Mouse (Mus musculus) heart, embryonic 14.5 days (tissue): ENCODE data around the gene Mpzl2. TPM values are rescaled to one million over a fixed set of nuclear protein-coding genes. Genes with fewer than 3 reads are reported as not detected.

Experiments
- ATAC-seq: fragments of 200-750 bp; cut with Nextera tagmentation; 2 replicates; pipeline ENCODE4 v1.8.0; 2017; ENCODE audit warnings: low read depth, moderate TSS enrichment; ENCODE audit not compliant: insufficient number of reproducible peaks, insufficient read depth, low FRiP score
- H3K27ac ChIP-seq, 2 experiments: fragments of 200-500 bp in 1 of 2; fragments of 300-500 bp in 1 of 2; sonication (generic) in 1 of 2; replicated peaks in 1 of 2; 2 replicates each; pipeline ENCODE4 v1.5.1; 2012 to 2014; ENCODE audit warnings: low read depth in 2 of 2, low read length in 2 of 2, control low read depth in 1 of 2, mild to moderate bottlenecking in 1 of 2, mixed read lengths in 1 of 2; ENCODE audit not compliant: control insufficient read depth in 1 of 2, insufficient read depth in 1 of 2
- H3K27me3 ChIP-seq: fragments of 300-500 bp; sonication (generic); 2 replicates; pipeline ENCODE4 v1.6.1; 2014; ENCODE audit warnings: mild to moderate bottlenecking, low read length, control low read depth; ENCODE audit not compliant: control insufficient read depth, insufficient read depth
- H3K36me3 ChIP-seq: fragments of 300-500 bp; sonication (generic); 2 replicates; pipeline ENCODE4 v1.6.1; 2014; ENCODE audit warnings: mild to moderate bottlenecking, control low read depth, low read length, mixed read lengths; ENCODE audit not compliant: control insufficient read depth, insufficient read depth
- H3K4me1 ChIP-seq, 2 experiments: fragments of 200-500 bp in 1 of 2; fragments of 300-500 bp in 1 of 2; sonication (generic) in 1 of 2; 2 replicates each; pipeline ENCODE4 v1.6.1; 2012 to 2014; ENCODE audit warnings: low read length in 2 of 2, control low read depth in 1 of 2, mixed read lengths in 1 of 2; ENCODE audit not compliant: control insufficient read depth in 2 of 2, insufficient read depth in 2 of 2
- H3K4me2 ChIP-seq: fragments of 300-500 bp; sonication (generic); 2 replicates; pipeline ENCODE4 v1.6.1; 2014; ENCODE audit warnings: mild to moderate bottlenecking, low read length
- H3K4me3 ChIP-seq, 2 experiments: fragments of 200-500 bp in 1 of 2; fragments of 300-500 bp in 1 of 2; sonication (generic) in 1 of 2; 2 replicates each; pipeline ENCODE4 v1.5.1; 2012 to 2014; ENCODE audit warnings: low read length in 2 of 2, mild to moderate bottlenecking in 2 of 2, control low read depth in 1 of 2, low read depth in 1 of 2, moderate library complexity in 1 of 2; ENCODE audit not compliant: control insufficient read depth in 1 of 2, insufficient read depth in 1 of 2
- H3K9ac ChIP-seq: fragments of 300-500 bp; sonication (generic); 2 replicates; pipeline ENCODE4 v1.6.1; 2014; ENCODE audit warnings: mild to moderate bottlenecking, low read length
- H3K9me3 ChIP-seq: fragments of 300-500 bp; sonication (generic); 2 replicates; pipeline ENCODE4 v1.6.1; 2016; ENCODE audit warnings: low read length, control low read depth; ENCODE audit not compliant: control insufficient read depth
- WGBS: fragments of 180-500 bp; shearing (Covaris S2); extraction: QIAGEN DNeasy Blood & Tissue Kit; methylation state at CpG from one replicate; pipeline ENCODE4 v1.1.7; 2014; 5-methylcytosine and 5-hydroxymethylcytosine counted together
- polyA plus RNA-seq: library from polyadenylated mRNA; unstranded; fragments of >200 nt; fragmentation: Nextera tagmentation; extraction: Ambion mirVana; gene quantifications from 2 replicates; pipeline ENCODE4 v1.2.1, GENCODE M21; 2014

The Mpzl2 gene
- polyA plus RNA-seq, 1 experiment from 2014 or later, result 1.1 TPM

GRCm38 (mm10) chr9:44999776-45000175 lies 39.8 kb upstream of the Mpzl2 start:
- 76% methylated on average over 5 of the region's 5 CpGs for WGBS
- Histone ChIP-seq H3K4me2 (no peak overlapping the region), H3K36me3 (no peaks in the 10 kb centered on the region), H3K27ac (no peak overlapping the region), H3K27me3 (0 out of 2 replicates have a peak, but pooled peaks cover 8% of the 10 kb centered on the region), H3K9ac (no peak overlapping the region), H3K9me3 (no peaks in the 10 kb centered on the region), H3K4me1 (no peaks in the 10 kb centered on the region), H3K4me3 (no peak overlapping the region)
- no peak for ATAC-seq

- H3K4me3 ChIP-seq, result no peak overlapping the region
- H3K9me3 ChIP-seq, result no peaks in the 10 kb centered on the region
- no peak overlapping the region for H3K9ac ChIP-seq
- no peaks in the 10 kb centered on the region for H3K4me1 ChIP-seq
- no peak for ATAC-seq
- no peak overlapping the region for H3K27ac ChIP-seq
- WGBS, result 33% methylated on average over 3 of the region's 3 CpGs
- H3K27me3 ChIP-seq, result 0 out of 2 replicates have a peak, but pooled peaks cover 8% of the 10 kb centered on the region
- H3K36me3 ChIP-seq, result no peaks in the 10 kb centered on the region
- H3K4me2 ChIP-seq, result no peak overlapping the region
Observed at GRCm38 (mm10) chr9:45000249-45000648, 39.4 kb upstream of the Mpzl2 start.

- Histone ChIP-seq H3K4me2 (no peak overlapping the region), H3K27me3 (peaks cover 16% of the 10 kb centered on the region), H3K9me3 (no peaks in the 10 kb centered on the region), H3K9ac (no peak overlapping the region), H3K27ac (no peak overlapping the region), H3K36me3 (no peaks in the 10 kb centered on the region), H3K4me1 (no peaks in the 10 kb centered on the region), H3K4me3 (no peak overlapping the region)
- ATAC-seq, result no peak
- WGBS, result 70% methylated on average over 12 of the region's 12 CpGs
Observed at GRCm38 (mm10) chr9:45007404-45007803, 32.2 kb upstream of the Mpzl2 start.

- no peak overlapping the region for H3K27ac ChIP-seq
- H3K9ac ChIP-seq, result no peak overlapping the region
- H3K9me3 ChIP-seq, result no peaks in the 10 kb centered on the region
- H3K4me3 ChIP-seq, result no peak overlapping the region
- WGBS, result 72% methylated on average over 4 of the region's 4 CpGs
- no peaks in the 10 kb centered on the region for H3K4me1 ChIP-seq
- no peak for ATAC-seq
- peaks cover 10% of the 10 kb centered on the region for H3K27me3 ChIP-seq
- H3K4me2 ChIP-seq, result no peak overlapping the region
- H3K36me3 ChIP-seq, result no peaks in the 10 kb centered on the region
Observed at GRCm38 (mm10) chr9:45008342-45008741, 31.3 kb upstream of the Mpzl2 start.

GRCm38 (mm10) chr9:45009180-45010078 lies 30.2 kb upstream of the Mpzl2 start, which contains the start of gene Cd3e:
Gene Cd3e (minus strand): TSS chr9:45009627.
- no peaks in the 10 kb centered on the region for H3K4me1 ChIP-seq
- ATAC-seq, result no peak
- H3K27me3 ChIP-seq, result peaks cover 9% of the 10 kb centered on the region
- H3K4me3 ChIP-seq, result no peak within 1 kb of the TSS
- no peak within 1 kb of the TSS for H3K27ac ChIP-seq
- no peaks in the 10 kb centered on the region for H3K9me3 ChIP-seq
- 80% methylated on average over 19 of the region's 19 CpGs for WGBS
- no peak within 1 kb of the TSS for H3K4me2 ChIP-seq
- H3K9ac ChIP-seq, result no peak within 1 kb of the TSS
- no peaks in the 10 kb centered on the region for H3K36me3 ChIP-seq

GRCm38 (mm10) chr9:45010461-45010860 lies 29.1 kb upstream of the Mpzl2 start:
- H3K36me3 ChIP-seq, result no peaks in the 10 kb centered on the region
- no peaks in the 10 kb centered on the region for H3K4me1 ChIP-seq
- H3K27ac ChIP-seq, result no peak overlapping the region
- H3K9ac ChIP-seq, result no peak overlapping the region
- ATAC-seq, result no peak
- H3K4me2 ChIP-seq, result no peak overlapping the region
- peaks cover 9% of the 10 kb centered on the region for H3K27me3 ChIP-seq
- no peaks in the 10 kb centered on the region for H3K9me3 ChIP-seq
- no peak overlapping the region for H3K4me3 ChIP-seq
- WGBS, result 66% methylated on average over 4 of the region's 4 CpGs

- ATAC-seq, result no peak
Observed at GRCm38 (mm10) chr9:45011291-45011690, 28.3 kb upstream of the Mpzl2 start.

More at GRCm38 (mm10) chr9:45011291-45011690, 28.3 kb upstream of the Mpzl2 start:
- Histone ChIP-seq H3K9me3 (no peaks in the 10 kb centered on the region), H3K27me3 (peaks cover 9% of the 10 kb centered on the region), H3K4me3 (no peak overlapping the region), H3K36me3 (no peaks in the 10 kb centered on the region), H3K27ac (no peak overlapping the region), H3K4me1 (no peaks in the 10 kb centered on the region), H3K9ac (no peak overlapping the region), H3K4me2 (no peak overlapping the region)
- WGBS, result 36% methylated on average over 6 of the region's 6 CpGs
